Comparison of ENCODE assay signal across 16 mouse cellular contexts in the genomic region with DNA sequence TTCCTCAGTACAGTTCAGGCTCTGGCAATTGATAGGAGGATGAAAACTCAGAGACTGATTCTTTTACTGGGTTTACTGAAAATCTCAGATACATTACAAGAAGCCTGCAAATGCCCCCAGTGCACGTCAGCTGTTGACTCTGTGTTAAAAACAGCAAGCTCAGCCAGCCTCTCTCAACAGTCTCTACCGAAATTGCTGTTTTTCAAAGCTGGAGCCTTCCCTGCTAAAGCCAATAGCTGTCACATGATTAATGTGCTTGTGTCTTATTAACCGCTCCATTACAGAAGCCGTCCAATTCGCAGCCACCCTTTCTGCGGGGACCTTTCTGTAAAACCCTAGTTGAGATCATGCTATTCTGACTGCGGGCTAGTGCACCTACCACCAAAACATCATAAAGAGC.
DNase-seq lines count a peak whose midpoint lies in the region; ATAC-seq and TF ChIP-seq lines count a peak whose summit lies in the region.
"Had no signal": no experiment of that assay in that cellular context is flagged by ENCODE, and none has a peak within 500 bp of the region (broad histone marks: within the 10 kb centered on the region; RNA-seq: fewer than 3 reads in every experiment).

No protein-coding gene starts in this region.

- H3K9me3 ChIP-seq in forebrain, embryonic 10.5 days = no peaks in the 10 kb centered on the region
- H3K9me3 ChIP-seq in forebrain, embryonic 11.5 days (ENCODE audit: control insufficient read depth, low read length) = no peaks in the 10 kb centered on the region
- H3K9me3 ChIP-seq in midbrain, embryonic 12.5 days = no peaks in the 10 kb centered on the region
- H3K9me3 ChIP-seq in midbrain, embryonic 11.5 days (ENCODE audit: control insufficient read depth, low read length) = no peaks in the 10 kb centered on the region
- H3K9me3 ChIP-seq: liver, embryonic 12.5 days; stomach, embryonic 15.5 days had no signal

- TF ChIP-seq POLR2A in olfactory bulb, adult 2 months (IDR thresholded peaks at IDR 0.05; ENCODE audit: insufficient read depth, low read depth, low read length) = no peak

- 88% methylated on average over 7 of the region's 7 CpGs for WGBS in forebrain, embryonic 10.5 days
- 82% methylated on average over 7 of the region's 7 CpGs for WGBS in forebrain, embryonic 11.5 days
- WGBS in midbrain, embryonic 12.5 days = 73% methylated on average over 7 of the region's 7 CpGs
- 75% methylated on average over 7 of the region's 7 CpGs for WGBS in midbrain, embryonic 11.5 days
- 26% methylated on average over 7 of the region's 7 CpGs for WGBS in olfactory bulb, adult 2 months

- no peaks in the 10 kb centered on the region for H3K36me3 ChIP-seq in forebrain, embryonic 10.5 days (replicated peaks)
- H3K36me3 ChIP-seq in forebrain, embryonic 11.5 days (ENCODE audit: control insufficient read depth, insufficient read depth, low read length) = no peaks in the 10 kb centered on the region
- no peaks in the 10 kb centered on the region for H3K36me3 ChIP-seq in midbrain, embryonic 12.5 days
- H3K36me3 ChIP-seq in midbrain, embryonic 11.5 days (ENCODE audit: control insufficient read depth, insufficient read depth, low read length) = no peaks in the 10 kb centered on the region
- H3K36me3 ChIP-seq: liver, embryonic 12.5 days; stomach, embryonic 15.5 days had no signal

- no peak overlapping the region for H3K9ac ChIP-seq in forebrain, embryonic 11.5 days (ENCODE audit: low read length)
- H3K9ac ChIP-seq in midbrain, embryonic 12.5 days (replicated peaks) = no peak overlapping the region
- H3K9ac ChIP-seq in midbrain, embryonic 11.5 days (ENCODE audit: low read length) = no peak overlapping the region
- H3K9ac ChIP-seq: liver, embryonic 12.5 days; stomach, embryonic 15.5 days had no signal

- no peak overlapping the region for H3K4me3 ChIP-seq in forebrain, embryonic 10.5 days
- no peak overlapping the region for H3K4me3 ChIP-seq in forebrain, embryonic 11.5 days (ENCODE audit: low read depth, low read length)
- H3K4me3 ChIP-seq in midbrain, embryonic 12.5 days = no peak overlapping the region
- no peak overlapping the region for H3K4me3 ChIP-seq in midbrain, embryonic 11.5 days (ENCODE audit: low read depth, low read length)
- H3K4me3 ChIP-seq in olfactory bulb, adult 2 months (ENCODE audit: insufficient read depth, low read depth, low read length) = no peak overlapping the region
- H3K4me3 ChIP-seq: liver, embryonic 12.5 days; stomach, embryonic 15.5 days had no signal

- no peak for DNase-seq in forebrain, embryonic 10.5 days (ENCODE audit: extremely low spot score, low spot score)
- no peak for DNase-seq in forebrain, embryonic 11.5 days (ENCODE audit: low spot score)
- DNase-seq in midbrain, embryonic 11.5 days (ENCODE audit: low spot score, missing footprints) = no peak
- DNase-seq in hindlimb bud, embryonic 11.5 days (ENCODE audit: extremely low spot score, low read depth, low spot score) = peak; percentile 35
- no peak for DNase-seq in urinary bladder, adult 2 months (ENCODE audit: low spot score)
- DNase-seq in thymus, postnatal 4 days = no peak
- DNase-seq: cerebellum, adult 8-10 months; embryo, embryonic 11 days; heart, adult 11 months; thymus, postnatal 25 days had no signal

- peaks cover 17% of the 10 kb centered on the region for H3K27me3 ChIP-seq in forebrain, embryonic 10.5 days (ENCODE audit: poor library complexity, severe bottlenecking)
- no peaks in the 10 kb centered on the region for H3K27me3 ChIP-seq in forebrain, embryonic 11.5 days (ENCODE audit: control insufficient read depth, insufficient read depth, low read length)
- no peaks in the 10 kb centered on the region for H3K27me3 ChIP-seq in midbrain, embryonic 12.5 days
- no peaks in the 10 kb centered on the region for H3K27me3 ChIP-seq in midbrain, embryonic 11.5 days (ENCODE audit: control insufficient read depth, insufficient read depth, low read length)
- H3K27me3 ChIP-seq: liver, embryonic 12.5 days; stomach, embryonic 15.5 days had no signal

- no peak for ATAC-seq in forebrain, embryonic 11.5 days (replicated peaks; ENCODE audit: low FRiP score)
- no peak for ATAC-seq in midbrain, embryonic 12.5 days (ENCODE audit: low FRiP score, low read depth)
- ATAC-seq in midbrain, embryonic 11.5 days (ENCODE audit: low FRiP score) = no peak
- ATAC-seq: intestine, postnatal 0 days; liver, embryonic 12.5 days; lung, postnatal 0 days had no signal

- H3K4me2 ChIP-seq in forebrain, embryonic 11.5 days (ENCODE audit: low read depth, low read length, severe bottlenecking) = no peak overlapping the region
- no peak overlapping the region for H3K4me2 ChIP-seq in midbrain, embryonic 12.5 days (replicated peaks)
- H3K4me2 ChIP-seq in midbrain, embryonic 11.5 days = no peak overlapping the region
- H3K4me2 ChIP-seq: liver, embryonic 12.5 days; stomach, embryonic 15.5 days had no signal

- 0 out of 2 replicates have a peak overlapping the region, but pooled peaks have one; percentile 20 for H3K27ac ChIP-seq in forebrain, embryonic 10.5 days
- no peak overlapping the region for H3K27ac ChIP-seq in forebrain, embryonic 11.5 days (ENCODE audit: low read depth, low read length)
- H3K27ac ChIP-seq in midbrain, embryonic 12.5 days (replicated peaks) = peak overlapping the region; percentile 40; the same call in 1 of the 2 replicates
- no peak overlapping the region for H3K27ac ChIP-seq in midbrain, embryonic 11.5 days (ENCODE audit: low read depth, low read length)
- H3K27ac ChIP-seq in olfactory bulb, adult 2 months (ENCODE audit: insufficient read depth, low read depth, low read length) = peak overlapping the region; percentile 56; the same call in 1 of the 2 replicates
- H3K27ac ChIP-seq: liver, embryonic 12.5 days; stomach, embryonic 15.5 days had no signal

- peaks cover 40% of the 10 kb centered on the region for H3K4me1 ChIP-seq in forebrain, embryonic 10.5 days
- H3K4me1 ChIP-seq in forebrain, embryonic 11.5 days (replicated peaks; ENCODE audit: control insufficient read depth, insufficient read depth, low read length) = 0 out of 2 replicates have a peak, but pooled peaks cover 8% of the 10 kb centered on the region
- H3K4me1 ChIP-seq in midbrain, embryonic 12.5 days = peaks cover 43% of the 10 kb centered on the region
- peaks cover 36% of the 10 kb centered on the region for H3K4me1 ChIP-seq in midbrain, embryonic 11.5 days (ENCODE audit: control insufficient read depth, insufficient read depth, low read length)
- H3K4me1 ChIP-seq in olfactory bulb, adult 2 months (ENCODE audit: control insufficient read depth, insufficient read depth, low read length) = peaks cover 10% of the 10 kb centered on the region

- no peak for TF ChIP-seq CTCF in olfactory bulb, adult 2 months (IDR thresholded peaks at IDR 0.05; ENCODE audit: insufficient read depth, low read depth, low read length)

Comparison
In these comparisons a context has a peak if more than half of its experiments do, and no peak if none do; other contexts are left out.
1. H3K27ac ChIP-seq: peak in forebrain, embryonic 10.5 days (single experiment), midbrain, embryonic 12.5 days (single experiment) and olfactory bulb, adult 2 months (single experiment); none in forebrain, embryonic 11.5 days (single experiment) and midbrain, embryonic 11.5 days (single experiment).